Mouse (Mus musculus) heart, postnatal 36 days (tissue): ENCODE measurements around the gene Gys1. TPM values are rescaled to one million over a fixed set of nuclear protein-coding genes. Genes with fewer than 3 reads are reported as not detected.
"Not testable (repeated sequence)": the region's sequence is repeated elsewhere in the genome, so short reads cannot be mapped to it uniquely, and the experiment has no call there.

Experiments used
- DNase-seq, 2 experiments: peaks; one replicate each; pipeline ENCODE4 v3.0.0; 2021 to 2022
- intact Hi-C: fragments of 180-260 bp; cut with DNase I; formaldehyde crosslinking; loops from one replicate; pipeline ENCODE4 v1.15.1; 2025
- total RNA-seq, 2 experiments: library from RNA; stranded (reverse); gene quantifications; 2 replicates each; pipeline ENCODE4 v1.2.3; 2021

Gys1 gene
- total RNA-seq, 2 experiments from 2014 or later, result 96.0 to 102 TPM

- DNase-seq, result no peak
- intact Hi-C loops, result no loop called here
Measured at GRCm38 (mm10) chr7:45475291-45475969, 40.8 kb downstream of the Gys1 start.

- intact Hi-C loops, result loop anchor here (2.0 kb wide), 1 partner anchor 50 kb away; the partner anchor contains the start of genes Plekha4 and Ppp1r15a
- no peak for DNase-seq
Measured at GRCm38 (mm10) chr7:45476453-45476852, 41.8 kb downstream of the Gys1 start.

DNA sequence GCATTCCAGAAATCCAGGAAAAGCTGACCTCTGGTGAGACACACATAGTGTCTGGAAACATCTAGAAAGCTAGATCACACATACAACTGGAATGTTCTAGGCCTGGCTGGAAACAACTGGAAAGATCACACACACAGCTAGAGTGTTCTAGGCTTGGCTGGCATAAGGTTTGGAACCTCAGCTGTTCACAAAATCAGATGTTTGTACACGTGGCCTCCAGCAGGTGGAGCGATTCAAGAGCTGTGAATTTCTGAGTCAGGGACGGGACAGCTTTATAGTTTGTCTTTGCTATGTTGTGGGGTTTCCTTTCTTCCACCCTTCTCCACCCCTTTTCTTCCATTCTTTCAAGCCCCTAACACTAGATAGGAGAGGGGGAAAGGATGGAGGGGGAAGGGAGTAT lies 42.4 kb downstream of the Gys1 start:
- intact Hi-C loops, result loop anchor here (1.0 to 2.0 kb wide), 2 partner anchors 50 to 84 kb away; partner anchors contain the start of genes Plekha4 and Ppp1r15a

GRCm38 (mm10) chr7:45478774-45479173 lies 44.1 kb downstream of the Gys1 start:
- intact Hi-C loops, result no loop called here

More for the DNA sequence above, 42.4 kb downstream of the Gys1 start:
- peak; percentile 57 to 60 for DNase-seq

GRCm38 (mm10) chr7:45480310-45480709 lies 45.7 kb downstream of the Gys1 start:
- intact Hi-C loops, DNase-seq: not testable (repeated sequence)

More at GRCm38 (mm10) chr7:45478774-45479173, 44.1 kb downstream of the Gys1 start:
- no peak for DNase-seq

DNA sequence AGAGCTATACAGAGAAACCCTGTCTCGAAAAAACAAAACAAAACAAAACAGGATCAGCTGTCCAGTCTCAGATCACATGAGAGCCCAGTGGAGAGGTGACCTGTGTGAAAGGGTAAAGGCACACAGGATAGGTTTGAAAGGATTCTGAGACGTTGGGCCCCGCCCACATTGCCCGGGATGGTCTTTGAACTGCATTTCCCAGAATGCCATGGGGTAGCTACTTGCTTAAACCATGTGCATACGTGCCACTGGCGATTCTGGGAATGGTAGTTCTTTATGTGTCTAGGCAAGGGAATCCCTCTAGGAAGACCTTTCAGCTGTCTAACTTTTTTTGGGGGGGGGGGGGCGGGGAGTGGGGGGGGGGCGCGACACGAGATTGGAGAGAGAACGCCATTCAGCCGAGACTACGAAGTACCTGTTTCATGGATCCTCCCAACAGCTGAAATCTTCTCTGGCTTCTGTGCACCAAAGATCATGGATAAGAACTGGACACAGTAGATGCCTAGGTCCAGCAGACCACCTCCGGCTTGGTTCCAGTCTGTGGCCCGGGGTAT lies 46.8 kb downstream of the Gys1 start, which contains the start of gene Tulp2:
Tulp2 (plus strand) TSS at position 504 of the 554 bp plus-strand sequence.
- peak in 1 of 2 experiments; percentile 55 for DNase-seq
- intact Hi-C loops, result no loop called here

DNA sequence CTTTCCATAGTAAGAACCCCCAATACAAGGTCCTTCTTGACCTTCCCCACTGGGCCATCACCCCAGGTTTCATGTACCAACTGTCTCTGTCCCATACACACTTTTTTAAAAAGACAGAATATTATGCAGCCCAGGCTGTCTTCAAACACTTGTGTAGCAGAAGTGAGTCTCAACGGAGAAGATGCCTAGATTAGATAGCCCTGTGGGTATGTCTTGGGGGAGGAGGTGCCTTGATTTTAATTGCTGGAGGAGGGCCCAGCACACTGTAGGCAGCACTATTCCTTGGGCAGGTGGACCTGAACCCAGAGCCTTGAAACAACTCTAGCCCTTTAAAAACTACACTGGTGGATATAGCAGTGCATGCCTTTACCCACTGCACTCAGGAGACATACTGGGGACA lies 47.5 kb downstream of the Gys1 start:
- no peak for DNase-seq
- intact Hi-C loops, result no loop called here

DNA sequence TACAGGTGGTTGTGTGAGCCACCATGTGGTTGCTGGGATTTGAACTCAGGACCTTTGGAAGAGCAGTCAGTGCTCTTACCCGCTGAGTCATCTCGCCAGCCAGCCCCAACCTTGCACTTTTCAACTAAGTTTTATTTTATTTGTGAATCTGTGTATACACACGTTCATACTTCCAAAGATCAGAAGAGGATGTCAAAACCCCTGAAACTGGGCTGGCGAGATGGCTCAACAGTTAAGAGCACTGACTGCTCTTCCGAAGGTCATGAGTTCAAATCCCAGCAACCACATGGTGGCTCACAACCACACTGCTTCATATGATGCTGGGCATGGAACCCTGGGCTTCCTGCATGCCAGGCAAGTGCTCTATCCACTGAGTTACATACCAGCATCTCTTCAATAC lies 50.3 kb downstream of the Gys1 start:
- DNase-seq, intact Hi-C loops: not testable (repeated sequence)

DNA sequence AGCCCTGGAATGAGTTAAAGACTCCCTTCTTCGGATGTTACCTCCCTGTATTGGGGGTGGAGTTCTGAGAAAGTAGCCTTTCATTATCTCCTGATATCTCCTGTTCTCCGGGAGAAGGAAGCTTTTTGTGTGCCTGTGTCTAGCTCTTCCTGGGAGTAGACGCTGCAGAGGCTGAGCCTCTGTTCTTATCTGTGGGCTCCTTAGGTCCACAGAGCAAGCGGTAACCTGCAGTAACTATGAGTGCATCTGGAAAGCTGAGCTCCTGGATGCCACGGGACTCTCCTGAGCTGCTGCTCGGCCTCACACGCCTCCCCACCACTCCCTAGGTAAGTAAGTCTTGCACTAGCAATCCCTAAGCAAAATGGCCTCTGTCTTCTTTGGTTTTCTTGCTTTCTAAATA lies 51.5 kb downstream of the Gys1 start:
- DNase-seq, result no peak
- intact Hi-C loops, result no loop called here

GRCm38 (mm10) chr7:45486761-45487415 lies 52.2 kb downstream of the Gys1 start, which contains the start of gene Gm45808:
Gene Gm45808, minus strand, starts transcription at chr7:45486811.
- no peak for DNase-seq
- intact Hi-C loops, result no loop called here

GRCm38 (mm10) chr7:45487861-45488292 lies 53.2 kb downstream of the Gys1 start:
- intact Hi-C loops, result no loop called here
- no peak for DNase-seq

GRCm38 (mm10) chr7:45488293-45489204 lies 53.9 kb downstream of the Gys1 start, which contains the start of gene Dhdh:
Gene Dhdh, minus strand, starts transcription at chr7:45488805.
- peak; percentile 69 to 73 for DNase-seq
- intact Hi-C loops, result no loop called here

- no peak for DNase-seq
- intact Hi-C loops, result no loop called here
Measured at GRCm38 (mm10) chr7:45489578-45489977, 54.9 kb downstream of the Gys1 start.

DNA sequence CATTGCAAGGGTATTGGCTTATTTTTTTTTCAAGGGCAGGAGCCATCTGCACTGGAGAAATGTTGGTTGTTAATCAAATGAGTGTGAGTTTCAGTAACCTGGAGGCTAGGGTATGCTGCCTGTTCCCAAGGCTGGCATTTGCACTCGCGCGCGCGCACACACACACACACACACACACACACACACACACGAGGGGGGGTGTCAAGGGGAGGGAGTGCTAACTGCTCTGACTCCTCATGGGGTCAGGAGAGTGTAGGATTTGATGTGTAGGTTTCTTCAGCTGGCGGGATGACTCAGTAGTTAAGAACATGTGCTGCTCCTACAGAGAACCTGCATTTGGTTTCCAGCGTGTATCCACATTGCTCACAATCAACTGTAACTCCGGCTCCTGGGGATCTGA lies 56.2 kb downstream of the Gys1 start:
- intact Hi-C loops, result no loop called here

GRCm38 (mm10) chr7:45491264-45491663 lies 56.6 kb downstream of the Gys1 start:
- intact Hi-C loops, result no loop called here
- DNase-seq, result no peak

More for the DNA sequence above, 56.2 kb downstream of the Gys1 start:
- DNase-seq, result no peak

- intact Hi-C loops, result no loop called here
- no peak for DNase-seq
Measured at GRCm38 (mm10) chr7:45492225-45492844, 57.7 kb downstream of the Gys1 start.

- peak in 1 of 2 experiments; percentile 46 for DNase-seq
- intact Hi-C loops, result no loop called here
Measured at GRCm38 (mm10) chr7:45492951-45493350, 58.3 kb downstream of the Gys1 start.

- intact Hi-C loops, result no loop called here
- DNase-seq, result no peak
Measured at GRCm38 (mm10) chr7:45494548-45494947, 59.9 kb downstream of the Gys1 start.

- no peak for DNase-seq
- intact Hi-C loops, result no loop called here
Measured at GRCm38 (mm10) chr7:45498427-45498826, 63.8 kb downstream of the Gys1 start.
